Mouse (Mus musculus): Measurements from ENCODE around the gene Cnih4. TPM values are rescaled to one million over a fixed set of nuclear protein-coding genes. Genes with fewer than 3 reads are reported as not detected.

Gene Cnih4
- polyA plus RNA-seq, 1 experiment = 82.2 TPM

DNA sequence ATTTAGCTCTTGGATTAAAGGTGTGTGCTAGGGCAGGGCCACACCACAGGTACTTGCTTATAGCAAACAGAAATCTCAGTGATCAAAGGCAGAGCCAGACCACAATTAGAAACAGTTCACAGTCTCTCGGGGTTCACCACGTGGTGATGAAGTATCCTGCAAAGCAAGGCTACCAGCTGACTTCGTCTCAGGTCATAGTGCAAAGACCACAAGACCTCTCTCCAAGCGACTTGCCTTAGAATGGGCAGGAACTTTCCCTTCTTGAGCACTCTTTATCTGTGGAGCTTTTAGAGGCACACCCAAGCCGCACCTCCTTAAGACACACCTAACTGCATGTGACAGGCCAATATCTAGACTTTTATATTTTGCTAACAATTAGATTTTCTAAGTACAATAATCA lies 4.0 kb downstream of the Cnih4 start:
- peaks cover 12% of the 10 kb centered on the region for H3K4me1 ChIP-seq (ENCODE audit: control insufficient read depth, insufficient read depth, low read length)
- H3K27ac ChIP-seq (ENCODE audit: insufficient read depth, low read depth, low read length) = no peak overlapping the region
- no peak overlapping the region for H3K4me3 ChIP-seq (ENCODE audit: insufficient read depth, low read length)
- TF ChIP-seq CTCF (IDR thresholded peaks at IDR 0.05; ENCODE audit: low read depth, low read length) (no peak), POLR2A (IDR thresholded peaks at IDR 0.05; ENCODE audit: borderline replicate concordance, low read depth, low read length) (no peak)

DNA sequence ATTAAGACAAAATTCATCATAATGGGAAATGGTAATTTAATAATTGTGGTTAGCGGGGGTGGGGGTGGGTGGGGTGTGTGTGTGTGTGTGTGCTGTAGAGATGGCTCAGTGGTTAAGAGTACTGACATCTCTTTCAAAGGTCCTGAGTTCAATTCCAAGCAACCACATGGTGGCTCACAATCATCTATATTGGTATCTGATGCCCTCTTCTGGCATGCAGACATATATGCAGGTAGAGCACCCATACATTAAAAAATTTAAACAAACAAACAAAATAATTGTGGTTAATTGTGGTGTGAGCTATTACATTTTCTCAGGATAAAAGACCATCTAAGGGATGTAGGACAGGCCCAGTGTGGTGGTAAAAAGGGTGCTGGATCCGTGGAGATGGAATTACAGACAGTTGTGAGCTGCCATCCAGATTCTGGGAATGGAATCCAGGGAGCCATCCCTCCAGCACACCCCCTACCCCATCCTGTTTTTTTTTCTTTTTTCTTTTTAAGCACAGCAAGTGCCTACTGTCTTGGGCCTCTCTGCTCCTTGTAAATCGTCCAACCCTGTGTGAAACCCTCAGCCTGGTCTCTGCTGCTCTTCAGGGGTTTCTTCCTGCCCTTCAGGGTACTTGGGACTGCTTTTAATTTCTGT lies 5.0 kb downstream of the Cnih4 start:
- Histone ChIP-seq H3K4me1 (ENCODE audit: control insufficient read depth, insufficient read depth, low read length) (peaks cover 14% of the 10 kb centered on the region), H3K27ac (ENCODE audit: insufficient read depth, low read depth, low read length) (no peak overlapping the region)
- no peak for TF ChIP-seq POLR2A (IDR thresholded peaks at IDR 0.05; ENCODE audit: borderline replicate concordance, low read depth, low read length)
- TF ChIP-seq CTCF (IDR thresholded peaks at IDR 0.05; ENCODE audit: low read depth, low read length) = no peak

DNA sequence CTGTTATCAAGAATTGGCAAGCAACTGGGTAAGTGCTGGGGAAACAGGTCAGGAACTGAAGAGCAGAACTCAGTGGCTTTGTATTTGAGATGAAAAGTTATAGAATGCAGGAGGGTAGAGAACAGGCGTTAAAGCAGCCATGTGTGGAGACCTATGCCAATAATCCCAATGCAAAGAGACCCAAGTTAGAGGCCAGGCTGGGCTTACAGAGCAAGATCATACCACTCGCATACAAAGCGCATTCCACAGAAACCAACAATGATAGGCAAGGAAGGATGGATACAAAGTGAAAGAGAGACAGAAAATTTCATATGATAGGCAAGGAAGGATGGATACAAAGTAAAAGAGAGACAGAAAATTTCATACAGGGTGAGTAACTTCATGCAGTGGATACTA lies 5.9 kb downstream of the Cnih4 start:
- Histone ChIP-seq H3K4me3 (ENCODE audit: insufficient read depth, low read length) (no peak overlapping the region), H3K27ac (ENCODE audit: insufficient read depth, low read depth, low read length) (no peak overlapping the region), H3K4me1 (ENCODE audit: control insufficient read depth, insufficient read depth, low read length) (peaks cover 14% of the 10 kb centered on the region)
- TF ChIP-seq CTCF (IDR thresholded peaks at IDR 0.05; ENCODE audit: low read depth, low read length) (no peak), POLR2A (IDR thresholded peaks at IDR 0.05; ENCODE audit: borderline replicate concordance, low read depth, low read length) (no peak)

More for the DNA sequence above, 5.0 kb downstream of the Cnih4 start:
- no peak overlapping the region for H3K4me3 ChIP-seq (ENCODE audit: insufficient read depth, low read length)

DNA sequence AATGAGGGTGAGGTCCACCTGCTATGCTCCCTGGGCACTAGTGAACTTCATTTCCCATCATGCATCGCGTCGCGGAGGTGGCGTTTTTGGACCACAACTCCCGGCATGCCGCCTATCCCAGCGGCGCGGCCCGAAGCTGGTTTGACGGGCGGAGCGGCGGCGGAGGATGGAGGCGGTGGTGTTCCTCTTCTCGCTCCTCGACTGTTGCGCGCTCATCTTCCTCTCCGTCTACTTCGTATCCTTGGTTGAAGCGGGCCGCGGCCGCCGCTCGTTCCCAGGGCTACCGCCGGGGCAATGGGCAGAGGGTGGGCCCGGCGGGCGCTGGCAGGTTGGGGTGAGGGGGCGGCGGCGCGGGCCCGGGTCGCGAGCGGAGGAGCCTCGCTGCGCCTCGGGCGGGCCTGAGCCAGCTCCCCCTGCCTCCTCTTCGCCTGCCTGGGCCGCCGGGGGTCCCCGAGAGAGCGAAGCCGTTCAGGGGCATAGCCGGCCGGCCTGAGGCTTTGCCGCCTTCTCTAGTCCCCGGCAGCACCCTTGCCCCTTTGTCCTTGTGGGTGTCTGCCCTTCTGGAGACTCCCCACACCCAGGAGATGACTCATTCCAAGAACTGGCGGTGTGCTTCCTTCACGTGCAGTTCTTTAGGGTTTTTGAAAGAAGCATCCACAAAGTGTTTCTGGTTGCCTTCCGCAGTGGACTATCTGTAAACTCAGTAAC lies 6.5 kb downstream of the Cnih4 start:
- Histone ChIP-seq H3K27ac (ENCODE audit: insufficient read depth, low read depth, low read length) (peak overlapping the region; percentile 46), H3K4me3 (ENCODE audit: insufficient read depth, low read length) (peak overlapping the region; percentile 72), H3K4me1 (ENCODE audit: control insufficient read depth, insufficient read depth, low read length) (peaks cover 12% of the 10 kb centered on the region)
- TF ChIP-seq CTCF (IDR thresholded peaks at IDR 0.05; ENCODE audit: low read depth, low read length) (no peak), POLR2A (IDR thresholded peaks at IDR 0.05; ENCODE audit: borderline replicate concordance, low read depth, low read length) (no peak)

DNA sequence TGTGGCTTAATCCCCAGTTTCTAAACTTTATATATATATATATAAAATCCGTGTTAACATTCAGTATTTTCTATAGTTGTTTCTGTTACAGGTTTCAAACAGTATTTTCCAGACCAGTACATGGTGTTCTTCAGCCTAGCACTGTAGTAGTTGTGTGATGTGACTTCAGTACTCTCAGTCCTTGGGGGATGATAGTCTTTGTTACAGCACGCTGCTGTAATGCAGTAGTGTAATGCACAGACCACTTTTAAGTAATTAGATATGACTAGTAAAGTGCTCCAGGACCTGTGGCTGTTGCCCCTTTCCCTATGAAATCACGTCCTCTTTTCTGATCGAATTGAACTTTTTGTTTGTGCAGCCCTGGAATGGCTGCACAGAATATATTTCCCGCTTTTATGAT lies 7.0 kb downstream of the Cnih4 start:
- Histone ChIP-seq H3K27ac (ENCODE audit: insufficient read depth, low read depth, low read length) (no peak overlapping the region), H3K4me3 (ENCODE audit: insufficient read depth, low read length) (peak overlapping the region; percentile 72), H3K4me1 (ENCODE audit: control insufficient read depth, insufficient read depth, low read length) (peaks cover 10% of the 10 kb centered on the region)
- TF ChIP-seq POLR2A (IDR thresholded peaks at IDR 0.05; ENCODE audit: borderline replicate concordance, low read depth, low read length) (no peak), CTCF (IDR thresholded peaks at IDR 0.05; ENCODE audit: low read depth, low read length) (no peak)

DNA sequence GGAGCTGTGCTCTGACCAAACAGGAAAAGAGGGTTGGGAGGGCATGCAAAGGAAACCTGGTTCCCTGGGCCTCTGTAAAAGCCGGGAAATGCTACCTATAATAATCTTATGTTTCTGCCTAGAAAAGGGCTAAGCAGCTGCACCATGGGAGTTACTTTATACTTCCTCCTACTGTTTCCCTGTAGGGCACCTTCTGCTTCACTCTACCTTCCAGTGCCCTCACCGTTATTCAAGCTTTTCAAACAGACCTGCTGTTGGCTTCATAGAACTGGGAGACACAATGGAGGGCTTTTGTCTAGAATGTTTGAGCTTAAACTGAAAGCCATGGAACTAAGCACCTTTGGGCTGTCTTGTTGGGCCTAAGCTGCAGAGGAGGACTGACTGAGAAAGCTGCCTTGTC lies 23.3 kb downstream of the Cnih4 start:
- H3K27ac ChIP-seq (ENCODE audit: insufficient read depth, low read depth, low read length) = no peak overlapping the region
- TF ChIP-seq CTCF (IDR thresholded peaks at IDR 0.05; ENCODE audit: low read depth, low read length) (no peak), POLR2A (IDR thresholded peaks at IDR 0.05; ENCODE audit: borderline replicate concordance, low read depth, low read length) (no peak)
- H3K4me3 ChIP-seq (ENCODE audit: insufficient read depth, low read length) = no peak overlapping the region
- H3K4me1 ChIP-seq (ENCODE audit: control insufficient read depth, insufficient read depth, low read length) = peaks cover 12% of the 10 kb centered on the region

DNA sequence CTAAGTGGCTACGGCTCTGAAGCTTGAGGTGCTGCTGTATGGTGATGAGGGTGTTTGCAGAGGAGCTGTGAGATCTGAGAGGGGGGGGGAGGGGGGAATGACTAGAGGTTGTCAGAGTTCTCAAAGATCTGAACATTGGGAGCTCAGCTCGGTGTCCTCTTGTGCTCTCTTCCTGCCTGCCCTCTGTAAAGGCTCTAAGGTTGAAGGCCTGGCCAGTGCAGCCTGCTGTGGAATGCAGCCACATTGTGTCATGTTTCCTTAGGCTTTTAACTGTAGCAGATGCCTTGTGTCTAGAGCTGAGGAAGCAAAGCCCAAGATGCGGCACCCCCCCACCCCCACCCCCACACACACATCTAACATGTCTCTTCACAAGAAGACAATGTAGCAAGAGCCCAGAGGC lies 23.9 kb downstream of the Cnih4 start:
- TF ChIP-seq CTCF (IDR thresholded peaks at IDR 0.05; ENCODE audit: low read depth, low read length) (no peak), POLR2A (IDR thresholded peaks at IDR 0.05; ENCODE audit: borderline replicate concordance, low read depth, low read length) (no peak)
- Histone ChIP-seq H3K27ac (ENCODE audit: insufficient read depth, low read depth, low read length) (no peak overlapping the region), H3K4me1 (ENCODE audit: control insufficient read depth, insufficient read depth, low read length) (peaks cover 12% of the 10 kb centered on the region), H3K4me3 (ENCODE audit: insufficient read depth, low read length) (no peak overlapping the region)

DNA sequence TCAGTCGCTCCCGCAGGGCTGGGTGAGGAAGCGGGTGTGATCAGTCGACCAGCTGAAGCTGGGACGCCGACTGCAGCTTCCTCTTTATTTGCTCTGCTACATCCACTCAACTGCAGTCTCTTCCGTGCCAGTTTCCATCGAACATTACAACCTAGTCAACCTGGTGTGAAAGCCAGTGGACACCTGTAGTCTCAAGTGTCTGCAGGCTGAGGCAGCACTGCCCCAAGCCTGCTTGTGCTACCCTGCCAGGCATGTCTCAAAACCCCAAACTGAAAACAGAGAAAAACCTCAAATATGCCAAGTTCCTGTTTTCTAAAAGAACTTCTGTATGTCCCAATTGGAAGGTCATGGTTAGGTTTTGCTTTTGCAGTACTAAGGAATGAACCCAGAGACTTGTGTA lies 25.7 kb downstream of the Cnih4 start:
- TF ChIP-seq CTCF (IDR thresholded peaks at IDR 0.05; ENCODE audit: low read depth, low read length) = no peak
- TF ChIP-seq POLR2A (IDR thresholded peaks at IDR 0.05; ENCODE audit: borderline replicate concordance, low read depth, low read length) = no peak
- peak overlapping the region; percentile 65 for H3K4me3 ChIP-seq (ENCODE audit: insufficient read depth, low read length)
- H3K4me1 ChIP-seq (ENCODE audit: control insufficient read depth, insufficient read depth, low read length) = peaks cover 12% of the 10 kb centered on the region
- peak overlapping the region; percentile 88 for H3K27ac ChIP-seq (ENCODE audit: insufficient read depth, low read depth, low read length)

DNA sequence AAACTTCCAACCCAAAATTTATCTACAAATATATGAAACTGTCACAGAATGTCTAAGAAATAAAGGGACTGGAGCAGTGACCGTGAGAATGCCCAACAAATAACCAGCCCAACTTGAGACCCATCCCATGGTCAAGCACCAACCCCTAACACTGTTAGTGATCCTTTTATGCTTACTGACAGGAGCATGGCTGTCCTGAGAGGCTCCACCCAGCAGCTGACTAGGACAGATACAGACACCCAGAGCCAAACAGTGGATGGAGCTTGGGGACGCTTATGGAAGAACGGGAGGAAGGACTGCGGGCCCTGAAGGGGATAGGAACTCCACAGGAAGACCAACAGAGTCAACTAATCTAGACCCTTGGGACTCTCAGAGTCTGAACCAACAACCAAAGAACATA lies 44.4 kb downstream of the Cnih4 start:
- Histone ChIP-seq H3K27ac (ENCODE audit: insufficient read depth, low read depth, low read length) (no peak overlapping the region), H3K4me3 (ENCODE audit: insufficient read depth, low read length) (no peak overlapping the region), H3K4me1 (ENCODE audit: control insufficient read depth, insufficient read depth, low read length) (no peaks in the 10 kb centered on the region)
- TF ChIP-seq CTCF (IDR thresholded peaks at IDR 0.05; ENCODE audit: low read depth, low read length) (no peak), POLR2A (IDR thresholded peaks at IDR 0.05; ENCODE audit: borderline replicate concordance, low read depth, low read length) (no peak)

DNA sequence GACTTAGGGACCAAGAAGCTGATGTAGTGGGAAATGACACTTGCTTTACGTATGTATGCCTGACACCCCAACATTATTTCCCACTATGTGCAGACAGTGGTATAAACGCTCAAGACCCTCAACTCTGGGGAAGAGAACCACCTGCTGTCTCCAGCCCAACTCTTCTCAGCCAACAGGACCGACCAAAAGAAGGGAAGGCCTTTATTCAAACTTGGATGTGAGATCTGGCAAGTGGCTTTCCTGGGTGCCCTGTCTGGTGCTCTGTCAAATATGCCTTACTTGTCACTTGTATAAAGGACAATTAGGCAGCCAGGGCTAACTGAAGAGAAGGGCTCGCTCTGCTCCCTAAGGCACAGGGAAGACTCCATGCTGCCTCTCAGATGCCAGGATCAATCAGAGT lies 55.0 kb downstream of the Cnih4 start:
- H3K4me1 ChIP-seq (ENCODE audit: control insufficient read depth, insufficient read depth, low read length) = no peaks in the 10 kb centered on the region
- H3K4me3 ChIP-seq (ENCODE audit: insufficient read depth, low read length) = no peak overlapping the region
- H3K27ac ChIP-seq (ENCODE audit: insufficient read depth, low read depth, low read length) = no peak overlapping the region
- no peak for TF ChIP-seq CTCF (IDR thresholded peaks at IDR 0.05; ENCODE audit: low read depth, low read length)
- TF ChIP-seq POLR2A (IDR thresholded peaks at IDR 0.05; ENCODE audit: borderline replicate concordance, low read depth, low read length) = no peak

All from bone marrow macrophage, adult 2 months (primary cell).